Mouse (Mus musculus) stomach, embryonic 16.5 days (tissue): ENCODE measurements around the gene Zfp719. TPM values are rescaled to one million over a fixed set of nuclear protein-coding genes. Genes with fewer than 3 reads are reported as not detected.
A peak's percentile ranks its signal among the peaks of the same experiment; 100 is the strongest.

Source experiments
- ATAC-seq: fragments of 200-750 bp; cut with Nextera tagmentation; 2 replicates; pipeline ENCODE4 v1.8.0; 2017; ENCODE audit warnings: moderate number of reproducible peaks, moderate TSS enrichment; ENCODE audit not compliant: insufficient read depth, low FRiP score
- H3K27ac ChIP-seq: fragments of 300-500 bp; sonication (generic); 2 replicates; pipeline ENCODE4 v1.5.1; 2014; ENCODE audit warnings: low read length
- H3K27me3 ChIP-seq: fragments of 300-500 bp; sonication (generic); 2 replicates; pipeline ENCODE4 v1.6.1; 2014; ENCODE audit warnings: low read length, control low read depth, mixed read lengths; ENCODE audit not compliant: control insufficient read depth, insufficient read depth
- H3K36me3 ChIP-seq: fragments of 300-500 bp; sonication (generic); 2 replicates; pipeline ENCODE4 v1.6.1; 2014; ENCODE audit warnings: low read length; ENCODE audit not compliant: control insufficient read depth, insufficient read depth
- H3K4me1 ChIP-seq: fragments of 300-500 bp; sonication (generic); 2 replicates; pipeline ENCODE4 v1.6.1; 2014; ENCODE audit warnings: low read length, control low read depth, mixed read lengths; ENCODE audit not compliant: control insufficient read depth, insufficient read depth
- H3K4me2 ChIP-seq: fragments of 300-500 bp; sonication (generic); 2 replicates; pipeline ENCODE4 v1.6.1; 2014; ENCODE audit warnings: low read depth, low read length, mixed read lengths
- H3K4me3 ChIP-seq: fragments of 300-500 bp; sonication (generic); replicated peaks from 2 replicates; pipeline ENCODE4 v1.5.1; 2014; ENCODE audit warnings: mild to moderate bottlenecking, low read length
- H3K9ac ChIP-seq: fragments of 300-500 bp; sonication (generic); 2 replicates; pipeline ENCODE4 v1.6.1; 2014; ENCODE audit warnings: low read length
- H3K9me3 ChIP-seq: fragments of 300-500 bp; sonication (generic); replicated peaks from 2 replicates; pipeline ENCODE4 v1.6.1; 2016; ENCODE audit warnings: low read length, control low read depth; ENCODE audit not compliant: control insufficient read depth
- WGBS: fragments of 180-500 bp; shearing (Covaris S2); extraction: QIAGEN DNeasy Blood & Tissue Kit; methylation state at CpG from one replicate; pipeline ENCODE4 v1.1.7; 2014; 5-methylcytosine and 5-hydroxymethylcytosine counted together
- polyA plus RNA-seq: library from polyadenylated mRNA; unstranded; fragments of >200 nt; fragmentation: Nextera tagmentation; extraction: Ambion mirVana; gene quantifications from 2 replicates; pipeline ENCODE4 v1.2.1, GENCODE M21; 2015

Zfp719 gene
- polyA plus RNA-seq, 1 experiment from 2014 or later: 12.9 TPM

DNA sequence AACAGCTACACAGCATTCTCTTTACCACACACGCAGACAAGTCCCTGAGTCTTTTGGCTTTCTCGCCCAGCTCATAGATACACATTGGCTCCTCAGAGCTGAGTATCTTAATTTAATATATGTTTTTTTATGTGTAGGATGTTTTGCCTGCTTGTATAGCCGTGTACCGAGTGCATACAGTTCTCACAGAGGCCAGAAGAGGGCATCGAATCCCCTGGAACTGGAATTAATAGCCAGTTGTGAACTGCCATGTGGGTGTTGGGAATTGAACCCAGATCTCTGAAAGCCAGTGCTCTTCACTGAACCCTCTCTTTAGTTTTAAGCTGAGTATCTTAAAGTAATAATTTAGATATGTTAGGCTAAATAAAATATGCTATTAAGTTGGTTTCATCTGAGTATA is 5.4 kb downstream of the Zfp719 start:
- ATAC-seq: no peak
- Histone ChIP-seq H3K9ac (no peak overlapping the region), H3K4me1 (peaks cover 9% of the 10 kb centered on the region), H3K9me3 (no peaks in the 10 kb centered on the region), H3K4me3 (no peak overlapping the region), H3K4me2 (no peak overlapping the region), H3K36me3 (peaks cover 32% of the 10 kb centered on the region), H3K27me3 (no peaks in the 10 kb centered on the region), H3K27ac (no peak overlapping the region)
- 90% methylated on average over 5 of the region's 5 CpGs for WGBS

DNA sequence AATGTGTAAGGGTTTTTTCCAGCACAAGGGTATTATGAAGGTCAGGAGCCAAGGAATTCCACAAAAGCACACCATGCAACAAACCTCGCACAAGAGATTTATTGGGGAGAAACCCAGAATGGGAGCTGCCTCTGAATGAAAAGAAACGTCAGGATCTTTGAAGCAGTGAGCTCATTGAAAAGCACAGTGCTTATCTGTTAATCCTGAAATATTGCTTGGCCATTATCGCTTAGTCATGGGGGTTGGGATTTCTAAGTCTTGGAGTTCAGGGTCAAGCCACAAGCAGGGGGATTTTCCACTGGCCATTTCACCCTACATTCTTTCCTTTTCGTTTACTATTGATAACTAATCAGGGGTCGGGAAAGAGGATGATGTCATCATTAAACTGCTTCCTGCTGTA is 22.5 kb downstream of the Zfp719 start:
- Histone ChIP-seq H3K4me2 (no peak overlapping the region), H3K27ac (no peak overlapping the region), H3K27me3 (no peaks in the 10 kb centered on the region), H3K36me3 (no peaks in the 10 kb centered on the region), H3K4me1 (no peaks in the 10 kb centered on the region; the same call in 1 of the 2 replicates), H3K9ac (no peak overlapping the region), H3K9me3 (no peaks in the 10 kb centered on the region), H3K4me3 (no peak overlapping the region)
- WGBS: 20% methylated on average over 5 of the region's 5 CpGs
- ATAC-seq: no peak

DNA sequence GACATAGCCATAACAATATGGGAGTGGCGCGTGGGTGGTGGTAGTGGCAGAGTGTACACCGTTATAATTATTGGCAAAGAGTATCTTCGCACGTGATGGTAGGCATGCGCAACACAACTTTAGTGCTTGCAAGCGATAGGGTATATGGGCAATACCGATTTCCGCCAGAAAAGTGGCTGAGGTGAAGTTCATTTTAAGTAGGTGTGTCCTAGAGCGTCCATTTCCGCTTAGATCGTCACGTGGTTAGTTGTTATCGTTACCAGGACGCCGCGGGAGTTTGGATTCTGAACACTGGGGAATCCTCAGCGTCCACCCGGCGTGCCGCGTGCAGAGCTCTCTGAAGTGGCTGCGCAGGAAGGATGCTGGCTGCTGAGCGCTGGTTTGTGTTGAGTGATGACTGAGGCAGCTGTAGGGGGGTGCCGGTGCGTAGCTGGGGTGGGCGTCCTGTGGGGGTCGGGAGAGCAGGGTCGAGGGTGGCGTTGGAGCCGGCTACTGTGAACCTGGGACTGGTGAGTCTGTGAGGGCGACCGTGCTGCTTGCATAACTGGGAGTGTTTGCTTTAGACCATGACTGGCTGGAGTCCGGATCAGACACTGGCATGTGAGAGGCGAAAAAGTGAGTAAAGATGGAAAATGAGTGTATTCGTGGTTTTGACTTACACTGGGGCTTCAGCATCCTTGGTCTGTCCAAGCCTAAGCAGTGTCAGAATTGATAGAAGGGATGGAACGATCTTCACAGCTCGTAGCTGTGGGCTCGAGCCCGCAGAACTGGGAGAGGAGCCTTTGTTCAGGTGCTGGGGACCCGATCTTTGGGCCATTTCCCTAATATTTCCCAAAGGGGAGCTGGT is 27.7 kb downstream of the Zfp719 start, which contains the start of gene Zfp819:
Zfp819 (plus strand) TSS at position 274 of the 847 bp plus-strand sequence.
- Histone ChIP-seq H3K4me2 (peak within 1 kb of the TSS; percentile 62), H3K4me1 (peaks cover 3% of the 10 kb centered on the region), H3K27ac (no peak within 1 kb of the TSS), H3K9ac (peak within 1 kb of the TSS; percentile 44), H3K36me3 (no peaks in the 10 kb centered on the region), H3K27me3 (no peaks in the 10 kb centered on the region), H3K9me3 (no peaks in the 10 kb centered on the region), H3K4me3 (peak within 1 kb of the TSS; percentile 38)
- peak; percentile 87 for ATAC-seq
- WGBS: 14% methylated on average over 41 of the region's 41 CpGs

DNA sequence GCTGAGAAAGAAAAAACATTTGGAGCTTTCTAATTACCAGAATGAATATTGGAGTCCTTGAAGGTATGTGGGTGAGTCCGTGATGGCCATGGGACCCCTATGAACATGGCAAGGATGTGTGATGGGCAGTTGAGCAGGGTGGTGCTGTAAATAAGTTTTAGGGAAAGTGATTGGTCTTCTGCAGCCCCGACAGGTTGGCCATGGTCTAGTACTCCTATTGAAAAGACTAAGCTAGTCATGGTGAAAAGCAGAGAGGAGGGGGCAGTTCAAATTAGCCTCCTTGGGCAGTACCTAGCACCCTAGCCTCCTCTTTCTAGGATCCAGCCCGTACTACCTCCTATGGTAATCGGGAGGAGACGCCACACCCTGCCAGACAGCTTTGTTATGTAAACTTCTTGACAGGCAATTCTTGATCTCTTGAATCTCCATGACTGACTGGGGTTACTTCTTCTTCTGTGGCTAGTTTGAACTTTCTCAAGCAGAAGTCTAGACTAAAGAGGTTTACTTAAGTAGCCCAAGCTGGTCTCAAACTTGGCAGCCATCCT is 28.4 kb downstream of the Zfp719 start:
- no peak for ATAC-seq
- Histone ChIP-seq H3K4me1 (peaks cover 3% of the 10 kb centered on the region), H3K4me3 (no peak overlapping the region), H3K9ac (no peak overlapping the region), H3K9me3 (no peaks in the 10 kb centered on the region), H3K4me2 (peak overlapping the region; percentile 62; the same call in 1 of the 2 replicates), H3K36me3 (no peaks in the 10 kb centered on the region), H3K27ac (no peak overlapping the region), H3K27me3 (no peaks in the 10 kb centered on the region)
- 35% methylated on average over 5 of the region's 5 CpGs for WGBS

DNA sequence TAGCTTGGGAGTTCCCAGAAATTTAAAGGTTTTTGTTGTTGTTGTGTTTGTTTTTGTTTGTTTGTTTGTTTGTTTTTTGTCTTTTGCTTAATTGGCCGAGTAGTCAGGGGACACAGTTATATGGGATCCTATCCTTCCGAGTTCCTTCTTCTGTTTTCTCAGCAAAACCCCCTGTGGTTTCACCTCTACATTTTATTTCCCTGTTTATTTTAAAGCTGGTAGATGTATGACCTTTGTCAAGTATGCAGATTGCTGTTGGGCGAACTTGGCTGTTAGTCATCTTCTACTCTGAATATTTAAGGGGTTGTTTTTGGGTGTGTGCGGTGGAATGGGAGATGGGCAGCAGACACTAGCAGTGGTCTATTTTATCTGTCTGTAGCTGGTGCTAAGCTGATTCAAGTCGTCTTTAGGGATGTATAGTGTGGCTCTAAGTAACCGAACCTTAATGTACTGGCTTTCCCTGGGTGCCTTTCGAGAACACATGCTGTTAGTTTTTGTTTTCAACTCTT is 29.0 kb downstream of the Zfp719 start:
- H3K4me2 ChIP-seq: no peak overlapping the region
- H3K27ac ChIP-seq: no peak overlapping the region
- ATAC-seq: no peak
- WGBS: 68% methylated on average over 7 of the region's 7 CpGs
- no peaks in the 10 kb centered on the region for H3K27me3 ChIP-seq
- H3K9ac ChIP-seq: no peak overlapping the region
- peaks cover 3% of the 10 kb centered on the region for H3K4me1 ChIP-seq
- H3K9me3 ChIP-seq: no peaks in the 10 kb centered on the region
- H3K36me3 ChIP-seq: no peaks in the 10 kb centered on the region
- H3K4me3 ChIP-seq: no peak overlapping the region

DNA sequence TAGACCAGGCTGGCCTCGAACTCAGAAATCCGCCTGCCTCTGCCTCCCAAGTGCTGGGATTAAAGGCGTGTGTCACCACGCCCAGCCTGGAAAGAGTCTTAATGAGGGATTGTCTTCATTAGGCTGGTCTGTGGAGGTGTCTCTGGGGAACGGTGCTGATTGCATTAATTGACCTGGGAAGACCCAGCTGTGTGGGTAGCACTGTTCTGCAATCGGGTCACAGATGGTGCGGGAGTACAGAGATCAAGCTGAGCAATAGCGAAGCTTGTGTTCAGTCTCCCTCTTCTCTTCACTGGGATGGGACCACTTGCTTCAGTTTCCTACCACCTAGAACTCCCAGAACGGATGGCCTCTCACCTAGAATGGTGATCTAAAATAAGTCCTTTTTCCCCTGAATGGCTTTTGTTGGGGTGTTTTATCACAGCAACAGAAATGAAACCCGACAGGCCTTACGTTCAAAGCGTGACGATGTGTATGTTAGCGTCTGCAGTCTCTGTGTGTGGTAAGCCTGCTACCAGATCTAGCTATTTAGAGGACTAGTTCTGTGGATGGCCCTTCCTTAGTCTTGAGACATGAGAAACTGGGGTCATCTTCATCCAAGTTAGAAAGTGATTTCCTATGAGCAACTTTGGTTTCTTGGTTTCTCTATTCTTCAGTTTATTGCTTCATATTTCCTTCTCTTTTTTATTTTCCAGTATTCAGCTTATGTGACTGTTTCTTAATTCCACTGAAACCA is 34.6 kb downstream of the Zfp719 start:
- Histone ChIP-seq H3K4me3 (no peak overlapping the region), H3K4me2 (no peak overlapping the region), H3K4me1 (no peaks in the 10 kb centered on the region), H3K27ac (no peak overlapping the region), H3K9me3 (no peaks in the 10 kb centered on the region), H3K27me3 (no peaks in the 10 kb centered on the region), H3K9ac (no peak overlapping the region), H3K36me3 (no peaks in the 10 kb centered on the region)
- WGBS: 93% methylated on average over 14 of the region's 14 CpGs
- no peak for ATAC-seq

DNA sequence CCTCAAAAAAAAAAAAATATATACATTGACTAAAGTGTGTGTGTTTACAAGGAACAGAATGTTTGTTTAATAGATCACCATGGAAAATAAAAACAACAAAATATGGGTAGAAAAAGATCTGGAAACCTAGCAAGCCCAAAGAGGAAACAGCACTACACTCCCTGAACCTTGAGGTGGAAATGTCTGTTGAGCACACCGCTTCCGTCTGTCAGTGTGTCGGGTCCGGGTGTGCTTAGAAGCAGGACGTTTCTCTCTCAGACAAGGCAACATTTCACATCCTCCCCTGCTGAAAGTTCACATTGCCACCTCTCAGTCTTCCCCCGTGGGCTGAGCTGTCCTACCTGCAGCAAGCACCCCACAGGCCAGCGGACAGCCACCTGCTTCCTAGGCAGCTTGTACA is 43.5 kb downstream of the Zfp719 start:
- H3K9me3 ChIP-seq: no peaks in the 10 kb centered on the region
- H3K36me3 ChIP-seq: no peaks in the 10 kb centered on the region
- WGBS: 66% methylated on average over 7 of the region's 7 CpGs
- no peak overlapping the region for H3K4me2 ChIP-seq
- no peak overlapping the region for H3K4me3 ChIP-seq
- H3K9ac ChIP-seq: no peak overlapping the region
- H3K4me1 ChIP-seq: no peaks in the 10 kb centered on the region
- no peaks in the 10 kb centered on the region for H3K27me3 ChIP-seq
- ATAC-seq: no peak
- no peak overlapping the region for H3K27ac ChIP-seq

DNA sequence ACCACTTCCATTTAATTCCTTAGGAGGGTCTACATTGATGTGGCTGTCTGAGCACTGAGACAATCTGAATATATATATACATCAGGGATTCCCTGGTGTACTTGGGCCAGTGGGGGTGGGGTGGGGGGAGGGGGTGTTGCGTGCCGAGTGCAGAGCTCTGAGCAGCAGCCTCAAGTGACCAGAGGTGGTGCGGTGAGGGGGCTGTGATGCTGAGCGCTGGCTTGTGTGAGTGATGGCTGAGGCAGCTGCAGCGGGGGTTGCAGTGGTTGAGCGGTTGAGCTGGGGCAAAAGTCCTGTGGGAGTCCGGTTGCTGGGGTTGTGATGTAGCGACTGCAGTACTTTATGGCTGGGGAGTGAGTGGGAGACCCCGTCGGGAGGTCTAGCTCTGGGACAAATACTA is 44.4 kb downstream of the Zfp719 start:
- Histone ChIP-seq H3K27me3 (no peaks in the 10 kb centered on the region), H3K4me3 (no peak overlapping the region), H3K27ac (no peak overlapping the region), H3K9me3 (no peaks in the 10 kb centered on the region), H3K9ac (no peak overlapping the region), H3K36me3 (no peaks in the 10 kb centered on the region), H3K4me1 (no peaks in the 10 kb centered on the region), H3K4me2 (no peak overlapping the region)
- 16% methylated on average over 10 of the region's 10 CpGs for WGBS
- ATAC-seq: no peak

DNA sequence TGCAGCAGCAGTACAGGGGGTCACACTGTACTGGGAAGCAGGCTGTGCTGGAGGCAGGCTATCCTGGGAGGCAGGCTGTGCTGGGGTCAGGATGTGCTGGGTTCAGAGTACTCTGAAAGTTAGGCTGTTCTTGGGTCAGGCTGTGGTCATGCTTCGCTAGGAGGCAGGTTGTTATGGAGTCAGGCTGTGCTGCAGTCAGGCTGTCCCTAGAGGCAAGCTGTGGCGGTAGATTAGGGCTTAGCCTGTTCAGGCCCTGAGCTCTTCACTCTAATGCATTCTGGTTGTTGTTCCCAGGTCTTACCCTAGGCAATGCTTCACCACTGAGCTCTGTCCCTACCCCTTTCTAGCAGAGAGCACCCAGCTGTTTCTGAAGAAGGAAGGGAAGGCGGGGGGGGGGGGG is 45.7 kb downstream of the Zfp719 start:
- Histone ChIP-seq H3K9me3 (no peaks in the 10 kb centered on the region), H3K27me3 (no peaks in the 10 kb centered on the region), H3K9ac (no peak overlapping the region), H3K4me3 (no peak overlapping the region), H3K4me2 (no peak overlapping the region), H3K27ac (no peak overlapping the region), H3K4me1 (no peaks in the 10 kb centered on the region), H3K36me3 (no peaks in the 10 kb centered on the region)
- 71% methylated on average over 3 of the region's 3 CpGs for WGBS
- ATAC-seq: no peak
